Mouse (Mus musculus) cortical plate, adult 2 months (tissue): ENCODE results near the gene Slc19a1. TPM values are rescaled to one million over a fixed set of nuclear protein-coding genes. Genes with fewer than 3 reads are reported as not detected.

Experiments
- H3K27ac ChIP-seq: fragments of 200-500 bp; 2 replicates; pipeline ENCODE4 v1.5.1; 2012; ENCODE audit warnings: low read length, control low read depth, inconsistent platforms; ENCODE audit not compliant: insufficient read depth
- H3K4me1 ChIP-seq: fragments of 200-500 bp; 2 replicates; pipeline ENCODE4 v1.6.1; 2011; ENCODE audit warnings: low read length; ENCODE audit not compliant: control insufficient read depth, insufficient read depth
- H3K4me3 ChIP-seq: fragments of 200-500 bp; 2 replicates; pipeline ENCODE4 v1.5.1; 2011; ENCODE audit warnings: mild to moderate bottlenecking, low read length, control low read depth; ENCODE audit not compliant: insufficient read depth
- CTCF ChIP-seq: fragments of 200-500 bp; IDR thresholded peaks from 2 replicates; pipeline ENCODE4 v1.5.1; 2011; ENCODE audit warnings: mild to moderate bottlenecking, control low read depth, low read length; ENCODE audit not compliant: insufficient read depth; ENCODE audit errors: extremely low read depth
- POLR2A ChIP-seq: fragments of 200-500 bp; IDR thresholded peaks from 2 replicates; pipeline ENCODE4 v1.6.1; 2011; ENCODE audit warnings: mild to moderate bottlenecking, low read length, control low read depth; ENCODE audit not compliant: insufficient read depth; ENCODE audit errors: extremely low read depth
- polyA plus RNA-seq: library from polyadenylated mRNA; depleted of rRNA; stranded (reverse); fragments of >200 nt; gene quantifications from 2 replicates; pipeline ENCODE4 v1.2.3, GENCODE M21; 2012

The Slc19a1 gene
- polyA plus RNA-seq, 1 experiment: 37.9 TPM

DNA sequence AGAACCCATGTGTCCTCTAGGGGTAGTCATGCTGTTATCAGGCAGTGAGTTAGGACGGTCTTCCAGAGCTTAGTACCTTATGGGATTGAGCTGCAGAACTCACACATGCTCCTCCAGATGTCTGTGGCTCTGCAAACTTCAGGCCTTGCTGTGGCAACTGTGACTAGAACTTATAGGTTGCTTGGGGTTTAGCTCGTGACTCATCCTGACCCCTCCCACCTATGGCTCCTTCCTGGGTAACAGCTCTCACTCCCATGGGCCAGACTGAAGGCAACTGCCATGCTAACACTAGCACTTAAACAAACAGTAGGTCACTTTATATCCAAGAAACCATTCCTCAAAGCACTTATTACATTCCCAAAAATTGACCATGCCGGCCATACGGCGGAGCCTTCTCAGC is 1.4 kb upstream of the Slc19a1 start:
- TF ChIP-seq CTCF: no peak
- Histone ChIP-seq H3K4me3 (no peak overlapping the region), H3K27ac (no peak overlapping the region), H3K4me1 (peaks cover 5% of the 10 kb centered on the region; the same call in 1 of the 2 replicates)

DNA sequence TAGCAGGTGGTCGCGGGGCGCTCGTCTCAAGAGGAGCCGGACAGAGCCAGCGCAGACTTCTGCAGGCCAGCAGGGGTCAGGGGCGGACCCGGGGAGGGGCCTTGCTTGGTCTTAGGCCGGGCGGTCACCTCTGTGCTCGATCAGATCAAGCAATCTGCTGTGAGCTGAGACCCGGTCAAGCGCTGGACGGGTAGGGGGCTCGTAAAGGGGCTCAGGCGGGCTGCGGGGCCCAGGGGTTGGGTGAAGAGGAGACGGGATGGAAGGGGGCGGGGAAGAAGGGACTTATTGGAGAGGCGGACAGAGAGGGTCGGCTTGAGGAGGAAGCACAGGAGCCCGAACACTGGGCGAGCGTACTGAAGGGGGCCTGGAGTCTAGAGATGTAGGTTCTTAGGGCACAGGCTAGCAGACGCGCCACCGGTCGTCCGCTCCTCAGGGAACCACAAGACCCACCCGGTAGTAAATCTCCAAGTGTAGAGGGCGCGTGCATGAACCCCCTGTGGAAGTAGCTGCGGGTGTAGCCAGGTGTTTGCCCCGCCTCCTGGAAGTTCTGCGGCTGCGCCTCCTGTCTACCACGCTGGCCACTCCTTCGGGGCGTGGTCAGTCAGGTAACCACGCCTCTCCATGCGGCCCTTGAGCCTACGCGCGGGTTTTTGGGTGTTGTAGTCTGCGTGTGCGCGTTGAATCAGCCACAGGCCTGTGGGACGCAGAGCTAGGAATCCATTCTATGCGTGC is 716 bp downstream of the Slc19a1 start:
- H3K4me3 ChIP-seq: peak overlapping the region; percentile 66
- H3K27ac ChIP-seq: 0 out of 2 replicates have a peak overlapping the region, but pooled peaks have one; percentile 38
- peaks cover 7% of the 10 kb centered on the region; the same call in 1 of the 2 replicates for H3K4me1 ChIP-seq
- TF ChIP-seq POLR2A: peak; percentile 93
- TF ChIP-seq CTCF: no peak

DNA sequence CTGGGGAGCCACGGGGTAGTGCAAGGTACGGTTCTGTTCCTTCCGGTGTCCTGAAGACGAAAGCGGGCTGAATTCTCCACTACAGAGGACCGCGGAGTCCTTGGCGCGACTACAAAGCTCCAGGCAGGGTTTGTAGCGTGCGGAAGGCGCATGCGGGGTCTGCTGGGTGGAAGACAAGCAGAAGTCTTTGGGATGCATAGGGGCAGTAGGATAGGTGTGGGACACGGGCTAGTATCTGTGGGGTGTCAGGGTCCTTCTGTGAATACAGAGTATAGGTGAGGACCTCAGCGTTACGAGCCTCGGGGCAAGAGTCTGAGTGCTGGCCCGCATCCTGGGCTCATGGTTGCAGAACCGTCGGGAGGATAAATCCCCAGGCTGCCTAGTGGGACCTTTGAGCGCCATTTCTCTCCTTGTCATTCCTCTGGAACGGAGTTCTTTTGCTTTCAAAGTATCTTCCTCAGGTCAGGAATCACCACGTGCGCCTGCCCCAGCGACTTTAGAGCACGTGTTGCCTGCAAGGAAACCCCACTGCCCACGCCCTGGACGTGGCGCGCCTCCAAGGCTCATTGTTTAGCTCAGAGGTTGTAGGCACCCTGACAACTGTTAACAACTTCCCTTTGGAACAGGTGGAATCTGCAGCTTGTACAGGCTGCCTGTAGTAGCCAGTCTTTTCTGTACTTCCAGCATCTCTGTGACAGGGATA is 1.4 kb downstream of the Slc19a1 start:
- Histone ChIP-seq H3K27ac (0 out of 2 replicates have a peak overlapping the region, but pooled peaks have one; percentile 38), H3K4me3 (peak overlapping the region; percentile 66), H3K4me1 (peaks cover 7% of the 10 kb centered on the region; the same call in 1 of the 2 replicates)
- TF ChIP-seq CTCF (no peak), POLR2A (no peak)

DNA sequence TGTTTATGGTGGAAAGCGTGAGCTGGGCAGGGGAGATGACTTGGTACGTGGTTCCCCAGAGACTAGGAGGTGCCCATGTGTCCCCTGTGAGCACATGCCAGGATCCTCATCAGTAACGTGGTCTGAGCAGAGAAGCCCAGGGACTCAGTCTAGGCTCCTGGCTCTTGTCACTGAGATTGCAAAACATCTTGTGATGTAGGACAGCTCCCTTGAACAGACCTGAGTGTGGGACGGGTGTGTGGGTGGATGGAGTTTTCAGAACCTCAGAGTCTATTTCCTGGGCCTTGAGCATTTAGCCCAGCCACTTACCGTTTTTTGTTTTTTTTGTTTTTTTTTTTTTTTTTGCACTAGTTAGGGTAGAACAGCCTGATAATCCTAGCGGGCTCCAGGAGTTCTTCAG is 3.4 kb downstream of the Slc19a1 start:
- no peak overlapping the region for H3K4me3 ChIP-seq
- H3K4me1 ChIP-seq: peaks cover 7% of the 10 kb centered on the region; the same call in 1 of the 2 replicates
- peak; percentile 54; the same call in 1 of the 2 replicates for TF ChIP-seq POLR2A
- no peak for TF ChIP-seq CTCF
- H3K27ac ChIP-seq: peak overlapping the region; percentile 62; the same call in 1 of the 2 replicates

DNA sequence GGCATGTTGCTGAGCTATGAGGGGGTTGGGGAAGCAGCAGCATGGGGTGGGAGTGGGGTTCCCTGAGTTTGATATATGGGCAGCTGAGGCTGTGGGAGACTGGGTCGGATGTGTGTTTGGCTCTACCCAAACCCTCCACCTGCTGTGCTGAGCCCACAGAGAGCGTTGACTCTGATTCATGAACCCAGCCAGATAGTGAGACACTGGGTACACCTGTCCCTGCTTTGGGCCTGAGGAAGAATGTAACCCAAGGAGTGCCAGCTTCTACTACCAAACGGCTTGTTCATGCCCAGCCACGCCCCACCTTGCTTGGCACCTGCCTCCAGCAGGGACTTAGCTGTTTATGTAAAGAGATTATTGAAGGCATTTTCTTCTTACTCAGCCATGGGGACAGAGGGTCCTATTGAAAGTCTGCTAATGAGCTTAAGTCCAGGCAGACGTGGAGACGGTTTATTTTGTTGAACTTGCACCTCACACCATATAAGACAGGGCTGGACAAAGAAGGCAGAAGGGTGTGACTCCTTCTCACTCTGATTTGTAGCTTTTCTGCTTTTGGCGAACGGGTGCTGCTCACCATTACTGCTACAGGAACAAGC is 6.6 kb downstream of the Slc19a1 start:
- TF ChIP-seq POLR2A (no peak), CTCF (no peak)
- H3K4me3 ChIP-seq: no peak overlapping the region
- no peak overlapping the region for H3K27ac ChIP-seq

DNA sequence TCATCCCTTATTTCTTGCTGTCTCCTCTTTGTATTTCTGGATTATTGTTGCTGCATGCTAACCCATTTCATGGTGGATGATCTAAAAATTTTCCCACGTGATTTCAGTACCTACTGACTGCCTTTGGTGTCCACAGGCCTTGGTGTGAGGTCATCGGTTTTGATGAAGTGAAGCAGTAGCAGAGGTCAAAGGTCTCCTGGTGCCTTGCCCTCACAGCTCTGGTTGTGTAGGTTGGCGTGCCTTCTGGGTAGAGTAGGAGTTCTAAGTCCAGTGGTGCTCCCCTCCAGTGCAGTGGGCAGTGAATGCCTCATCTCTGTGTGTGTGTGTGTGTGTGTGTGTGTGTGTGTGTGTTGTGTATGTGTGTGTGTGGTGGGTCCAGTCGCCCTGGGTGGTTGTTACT is 16.2 kb downstream of the Slc19a1 start:
- no peak overlapping the region for H3K4me3 ChIP-seq
- no peak for TF ChIP-seq POLR2A
- no peak for TF ChIP-seq CTCF
- no peaks in the 10 kb centered on the region for H3K4me1 ChIP-seq
- H3K27ac ChIP-seq: no peak overlapping the region

More for the DNA sequence above, 6.6 kb downstream of the Slc19a1 start:
- peaks cover 7% of the 10 kb centered on the region; the same call in 1 of the 2 replicates for H3K4me1 ChIP-seq

DNA sequence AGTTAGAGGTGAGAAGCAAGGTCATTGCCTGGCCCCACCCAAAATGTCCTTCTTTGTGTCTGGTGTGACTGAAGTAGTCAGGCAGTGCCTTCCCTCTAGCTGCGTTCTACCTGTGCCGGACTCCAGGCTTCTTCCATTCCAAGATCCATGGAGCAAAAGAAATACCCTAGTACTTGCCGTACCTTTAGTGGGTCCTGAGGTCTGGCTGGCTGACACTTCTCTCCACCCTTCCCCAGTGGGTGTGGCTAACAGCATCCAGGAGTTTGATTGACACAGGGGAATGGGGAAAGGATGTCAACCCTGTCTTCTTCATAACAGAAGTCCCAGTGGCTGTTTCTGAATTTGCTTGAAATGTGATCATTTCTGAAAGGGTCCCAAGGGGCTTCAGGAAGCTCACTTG is 16.6 kb downstream of the Slc19a1 start:
- TF ChIP-seq CTCF (no peak), POLR2A (no peak)
- Histone ChIP-seq H3K4me3 (no peak overlapping the region), H3K27ac (no peak overlapping the region)

DNA sequence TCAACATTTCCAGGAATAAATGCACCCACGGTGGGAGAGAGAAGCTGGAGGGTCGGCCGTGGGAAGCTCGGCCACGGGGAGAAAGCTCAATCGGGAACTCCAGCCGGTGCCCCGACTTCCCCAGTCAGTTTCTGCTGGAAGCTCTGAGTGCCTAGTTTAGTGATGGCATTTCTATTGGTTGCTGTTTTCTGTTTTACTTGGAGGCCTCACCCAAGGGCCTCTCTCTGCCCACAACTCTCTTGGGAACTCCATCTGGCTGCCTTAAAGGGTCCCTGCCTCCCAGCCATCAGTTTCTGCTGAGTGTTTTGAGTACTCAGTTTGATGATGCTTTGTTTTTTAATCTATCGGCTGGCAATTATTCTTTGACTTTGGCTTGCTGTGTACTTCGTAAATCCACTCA is 24.7 kb downstream of the Slc19a1 start:
- no peak overlapping the region for H3K27ac ChIP-seq

More for the DNA sequence above, 16.6 kb downstream of the Slc19a1 start:
- no peaks in the 10 kb centered on the region for H3K4me1 ChIP-seq

DNA sequence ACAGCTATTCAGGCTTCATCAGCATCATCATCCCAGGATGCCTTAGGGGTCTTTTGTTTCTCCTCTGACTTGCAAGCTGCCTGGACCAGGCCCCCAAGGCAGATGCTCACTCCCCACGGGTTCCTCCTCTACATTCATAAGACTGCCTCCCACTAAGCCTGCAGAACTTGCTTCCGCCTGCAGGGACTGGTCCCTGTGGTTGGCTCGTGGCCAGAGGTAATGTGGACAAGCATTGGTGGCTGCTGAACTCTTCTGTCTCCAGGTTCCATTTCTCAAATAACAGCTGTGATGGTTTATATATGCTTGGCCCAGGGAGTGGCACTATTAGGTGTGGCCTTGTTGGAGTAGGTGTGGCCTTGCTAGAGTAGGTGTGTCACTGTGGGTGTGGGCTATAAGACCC is 29.4 kb downstream of the Slc19a1 start:
- TF ChIP-seq POLR2A: no peak
- no peak for TF ChIP-seq CTCF
- Histone ChIP-seq H3K4me1 (no peaks in the 10 kb centered on the region), H3K27ac (no peak overlapping the region), H3K4me3 (no peak overlapping the region)

More for the DNA sequence above, 24.7 kb downstream of the Slc19a1 start:
- H3K4me1 ChIP-seq: no peaks in the 10 kb centered on the region
- TF ChIP-seq POLR2A (no peak), CTCF (no peak)
- H3K4me3 ChIP-seq: no peak overlapping the region

DNA sequence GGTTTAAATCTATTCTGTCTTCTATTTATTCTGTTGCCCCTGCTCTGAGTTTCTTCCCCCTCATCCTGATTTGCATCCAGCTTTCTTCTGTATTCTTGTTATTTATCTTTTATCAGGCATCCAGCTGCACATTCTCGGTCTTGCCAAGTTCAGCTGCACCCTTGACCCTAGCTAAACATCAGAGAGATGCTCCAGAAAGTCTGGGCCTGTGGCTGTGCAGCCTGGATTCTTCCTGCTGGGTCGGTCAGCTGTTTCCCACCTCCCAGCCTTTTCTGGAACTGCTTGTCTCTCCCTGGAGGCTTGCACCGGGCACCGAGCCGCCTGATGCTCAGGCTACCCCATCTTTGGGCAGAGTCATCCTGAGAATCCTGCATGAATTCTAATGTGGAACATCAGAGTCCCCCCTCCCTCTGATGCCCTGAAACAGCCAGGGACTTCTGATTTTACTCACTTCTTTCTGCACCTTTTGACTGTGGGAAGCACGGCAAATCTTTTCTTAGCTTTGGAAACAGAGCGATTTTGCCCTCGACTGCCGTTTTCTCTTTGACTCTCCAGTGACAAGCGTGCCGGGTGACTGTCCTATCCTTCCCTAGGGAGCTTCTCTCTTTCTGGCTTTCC is 30.5 kb downstream of the Slc19a1 start:
- no peaks in the 10 kb centered on the region for H3K4me1 ChIP-seq
- no peak overlapping the region for H3K4me3 ChIP-seq
- TF ChIP-seq POLR2A: no peak
- TF ChIP-seq CTCF: no peak
- H3K27ac ChIP-seq: no peak overlapping the region
